Mouse (Mus musculus): Measurements from ENCODE around the gene Npm1.
A peak's percentile ranks its signal among the peaks of the same experiment; 100 is the strongest.

Gene Npm1

GRCm38 (mm10) chr11:33145201-33146142 is 17.5 kb downstream of the Npm1 start:
- no peak for DNase-seq

GRCm38 (mm10) chr11:33143906-33144305 is 19.1 kb downstream of the Npm1 start:
- DNase-seq: no peak

- no peak for DNase-seq
These were observed 20.2 kb downstream of the Npm1 start for GRCm38 (mm10) chr11:33142801-33143200.

- peak in 1 of 2 experiments; percentile 41 for DNase-seq
These were observed 22.9 kb downstream of the Npm1 start for GRCm38 (mm10) chr11:33140111-33140460.

DNA sequence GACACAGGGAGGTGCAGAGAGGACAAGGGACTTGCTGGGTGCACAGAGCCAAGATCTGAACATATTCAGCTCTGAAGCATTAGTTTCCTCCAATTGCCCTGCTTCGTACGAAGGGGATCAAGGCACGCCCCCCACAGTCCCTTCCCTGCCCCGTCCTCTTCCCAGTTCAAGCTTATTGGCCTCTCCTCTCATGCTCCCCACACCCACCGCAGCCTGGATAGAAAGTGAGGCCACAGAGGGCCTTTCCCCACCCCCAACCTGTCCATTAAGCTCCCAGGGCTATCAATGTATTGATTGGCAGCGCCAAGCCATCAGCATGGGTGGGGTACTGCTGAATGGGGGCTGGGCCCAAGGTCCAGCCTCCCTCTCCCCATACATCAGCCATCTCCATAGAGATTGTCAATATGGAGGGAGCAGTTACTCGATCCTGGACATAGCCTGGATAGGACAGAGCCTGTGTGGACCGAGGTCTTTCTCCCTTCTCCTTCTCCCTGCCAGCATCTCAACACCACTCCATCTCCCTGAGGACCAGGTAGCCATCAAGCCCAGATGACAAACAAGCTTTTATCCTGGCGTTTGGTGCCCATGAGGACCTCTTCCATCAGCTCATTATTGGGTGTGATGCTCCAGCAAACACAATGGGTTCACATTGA is 23.4 kb downstream of the Npm1 start:
- DNase-seq: no peak

GRCm38 (mm10) chr11:33138686-33139085 is 24.3 kb downstream of the Npm1 start:
- no peak for DNase-seq

DNA sequence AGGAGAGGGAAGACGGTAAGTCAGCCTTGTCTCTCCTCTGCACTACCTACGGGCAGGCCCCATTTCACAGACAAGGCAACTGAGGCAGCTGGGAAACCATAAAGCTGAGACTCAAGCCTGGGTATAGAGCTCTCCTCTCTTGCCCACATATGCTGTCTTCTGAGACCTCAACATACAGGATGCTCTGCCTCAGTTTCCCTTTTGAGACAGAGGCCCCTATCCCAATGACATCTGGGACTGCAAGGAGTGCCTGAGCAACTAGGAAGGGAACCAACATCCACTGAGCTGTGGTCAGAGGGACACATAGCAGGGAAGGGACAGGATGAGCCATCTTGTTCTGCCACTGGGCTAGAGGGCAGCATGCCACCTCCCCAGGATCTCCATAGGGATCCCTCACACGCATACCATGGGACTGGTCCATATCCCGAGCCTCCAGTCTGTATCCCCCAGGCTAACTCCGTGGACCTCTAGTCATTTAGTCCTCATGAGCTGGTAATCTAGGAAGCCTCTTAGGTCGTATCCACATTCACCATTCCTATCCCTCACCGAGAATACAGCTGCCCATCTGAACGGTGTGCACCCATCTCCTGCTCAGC is 28.5 kb downstream of the Npm1 start:
- DNase-seq: no peak

GRCm38 (mm10) chr11:33132619-33133338 is 30.2 kb downstream of the Npm1 start:
- DNase-seq: no peak

DNA sequence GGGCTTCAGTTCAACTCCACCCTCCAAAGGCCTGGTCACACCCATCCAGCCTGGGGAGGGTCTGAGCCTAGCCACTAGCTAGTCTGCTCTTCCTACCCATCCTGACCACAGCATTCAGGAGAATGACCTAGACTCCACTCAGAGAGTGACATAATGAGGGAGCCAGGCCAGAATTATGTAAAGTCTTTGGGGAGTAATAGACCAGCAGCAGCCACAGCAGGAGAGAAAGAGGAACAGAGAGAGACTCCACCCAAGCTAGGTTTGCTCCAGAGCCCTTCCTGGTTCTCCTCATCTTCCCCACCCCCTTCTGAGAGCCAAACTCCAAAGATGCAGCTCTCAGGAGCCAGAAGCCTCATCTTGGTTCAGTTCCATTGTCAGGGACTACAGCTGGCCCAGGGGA is 35.9 kb downstream of the Npm1 start:
- no peak for DNase-seq

- no peak for DNase-seq
These were observed 40.3 kb downstream of the Npm1 start for GRCm38 (mm10) chr11:33122575-33123268.

- DNase-seq: no peak
These were observed 43.5 kb downstream of the Npm1 start for GRCm38 (mm10) chr11:33119556-33119955.

DNA sequence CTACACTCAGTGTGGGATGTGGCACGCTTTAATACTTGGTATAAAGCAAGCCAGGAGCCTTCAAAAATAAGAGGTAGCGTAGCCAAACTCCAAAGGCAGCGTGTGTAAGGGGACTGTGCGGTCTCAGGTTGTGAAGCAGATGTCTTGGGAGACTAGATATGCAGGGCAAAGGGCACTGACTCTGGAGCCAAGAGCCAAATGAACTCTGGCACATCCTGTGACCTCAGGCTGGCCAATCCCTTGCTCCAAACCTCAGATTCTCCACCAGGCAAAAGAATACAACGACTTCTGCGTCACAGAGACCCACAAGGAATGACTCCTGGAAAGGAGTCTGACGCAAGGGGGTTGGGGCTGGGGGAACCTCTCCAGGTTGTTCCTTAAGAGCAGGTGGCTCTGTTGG is 43.9 kb downstream of the Npm1 start:
- DNase-seq: no peak

- no peak for DNase-seq
These were observed 44.5 kb downstream of the Npm1 start for GRCm38 (mm10) chr11:33118480-33118879.

DNA sequence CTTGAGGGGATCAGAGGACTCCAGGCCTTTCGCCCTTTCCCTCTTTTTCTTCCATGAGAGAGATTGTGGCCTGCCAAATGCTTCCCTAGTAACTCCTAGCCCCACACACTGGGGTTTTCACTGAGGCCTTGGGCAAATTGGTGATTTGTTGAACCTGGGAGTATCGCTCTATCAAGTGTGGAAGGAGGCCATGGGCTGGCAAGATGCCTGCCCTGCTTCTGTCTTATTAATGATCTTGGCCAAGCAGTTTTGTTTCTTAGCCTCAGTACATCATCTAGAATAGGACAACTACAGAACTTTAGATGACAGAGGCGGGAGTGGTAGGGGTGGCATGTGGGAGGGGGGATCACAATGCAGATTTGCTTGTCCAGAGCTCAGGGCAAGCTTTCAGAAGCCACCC is 47.2 kb downstream of the Npm1 start:
- DNase-seq: peak in 1 of 2 experiments; percentile 15

DNA sequence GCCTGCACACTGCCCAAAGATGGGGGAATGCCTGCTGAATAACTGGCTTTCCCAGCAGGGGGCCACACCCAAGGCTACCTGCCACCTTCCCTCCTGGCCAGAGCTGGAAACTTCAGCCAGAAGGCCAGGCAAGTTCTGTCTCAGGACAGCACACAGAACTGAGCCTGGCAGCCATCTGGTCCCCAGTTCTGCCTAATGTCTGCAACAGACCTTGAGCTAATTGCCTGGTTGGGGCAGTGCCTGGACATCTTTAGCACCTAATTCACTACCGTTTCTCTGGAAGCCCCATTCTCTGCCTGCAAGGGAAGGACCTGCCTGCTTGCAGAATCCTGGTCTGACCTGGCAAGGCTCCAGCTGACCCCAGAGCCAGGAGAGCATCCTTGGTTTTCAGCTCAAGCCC is 50.6 kb downstream of the Npm1 start:
- DNase-seq: peak; percentile 52 to 69

GRCm38 (mm10) chr11:33110111-33110510 is 52.9 kb downstream of the Npm1 start:
- no peak for DNase-seq

DNA sequence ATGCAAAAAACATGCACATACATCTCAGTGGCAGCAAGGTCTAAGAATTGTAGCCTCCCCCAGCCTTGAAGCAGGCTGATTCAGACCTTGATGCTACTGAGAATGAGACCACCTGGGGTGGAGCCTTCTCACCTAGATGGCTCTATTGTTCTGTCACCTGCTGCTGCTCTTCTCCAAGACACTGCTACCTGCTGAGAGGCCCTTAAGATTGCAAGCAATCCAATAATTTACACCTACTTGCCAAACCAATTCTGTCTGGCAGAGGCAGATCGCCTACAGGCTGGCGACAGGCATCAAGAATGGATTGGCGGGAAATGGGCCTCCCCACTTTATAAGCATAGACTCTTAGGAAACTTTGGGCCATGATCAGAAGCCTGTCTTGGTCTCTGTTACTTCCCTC is 55.5 kb downstream of the Npm1 start:
- no peak for DNase-seq

GRCm38 (mm10) chr11:33104911-33105316 is 58.1 kb downstream of the Npm1 start:
- peak in 1 of 2 experiments; percentile 8 for DNase-seq

GRCm38 (mm10) chr11:33103291-33103943 is 59.6 kb downstream of the Npm1 start:
- DNase-seq: peak in 1 of 2 experiments; percentile 9

Measured in cerebellum, postnatal 25 days (tissue).